Mouse (Mus musculus) neural tube, embryonic 11.5 days (tissue): ENCODE results near the gene Pcbp2. TPM values are rescaled to one million over a fixed set of nuclear protein-coding genes. Genes with fewer than 3 reads are reported as not detected.

Experiments
- ATAC-seq: fragments of 200-750 bp; cut with Nextera tagmentation; 2 replicates; pipeline ENCODE4 v1.8.0; 2017; ENCODE audit warnings: moderate number of reproducible peaks, mild to moderate bottlenecking, moderate TSS enrichment, moderate library complexity; ENCODE audit not compliant: insufficient read depth, low FRiP score, low TSS enrichment
- DNase-seq: peaks from one replicate; pipeline ENCODE4 v3.0.0-alpha.2; 2015; ENCODE audit warnings: low spot score
- H3K27ac ChIP-seq: fragments of 300-500 bp; sonication (generic); 2 replicates; pipeline ENCODE4 v1.5.1; 2014; ENCODE audit warnings: low read depth, mild to moderate bottlenecking, low read length
- H3K27me3 ChIP-seq: fragments of 300-500 bp; sonication (generic); 2 replicates; pipeline ENCODE4 v1.6.1; 2014; ENCODE audit warnings: mild to moderate bottlenecking, low read length, mixed read lengths; ENCODE audit not compliant: control insufficient read depth, insufficient read depth
- H3K36me3 ChIP-seq: fragments of 300-500 bp; sonication (generic); 2 replicates; pipeline ENCODE4 v1.6.1; 2014; ENCODE audit warnings: mild to moderate bottlenecking, low read length, moderate library complexity, mixed read lengths; ENCODE audit not compliant: control insufficient read depth, insufficient read depth
- H3K4me1 ChIP-seq: fragments of 300-500 bp; sonication (generic); 2 replicates; pipeline ENCODE4 v1.6.1; 2014; ENCODE audit warnings: low read length, mixed read lengths; ENCODE audit not compliant: control insufficient read depth, insufficient read depth
- H3K4me2 ChIP-seq: fragments of 300-500 bp; sonication (generic); 2 replicates; pipeline ENCODE4 v1.6.1; 2014; ENCODE audit warnings: low read depth, mild to moderate bottlenecking, moderate library complexity
- H3K4me3 ChIP-seq: fragments of 300-500 bp; sonication (generic); 2 replicates; pipeline ENCODE4 v1.5.1; 2014; ENCODE audit warnings: low read depth, low read length
- H3K9ac ChIP-seq: fragments of 300-500 bp; sonication (generic); 2 replicates; pipeline ENCODE4 v1.6.1; 2014; ENCODE audit warnings: mild to moderate bottlenecking, low read length
- H3K9me3 ChIP-seq: fragments of 300-500 bp; sonication (generic); 2 replicates; pipeline ENCODE4 v1.6.1; 2016; ENCODE audit warnings: low read length; ENCODE audit not compliant: control insufficient read depth
- WGBS: fragments of 180-500 bp; shearing (Covaris S2); extraction: QIAGEN DNeasy Blood & Tissue Kit; methylation state at CpG from one replicate; pipeline ENCODE4 v1.1.7; 2014; 5-methylcytosine and 5-hydroxymethylcytosine counted together
- polyA plus RNA-seq: library from polyadenylated mRNA; unstranded; fragments of >200 nt; fragmentation: Nextera tagmentation; extraction: Ambion mirVana; gene quantifications from 2 replicates; pipeline ENCODE4 v1.2.1, GENCODE M21; 2014

Gene Pcbp2
- polyA plus RNA-seq, 1 experiment from 2014 or later = 220 TPM

GRCm38 (mm10) chr15:102459381-102459780 lies 11.0 kb upstream of the Pcbp2 start:
- 42% methylated on average over 6 of the region's 6 CpGs for WGBS
- Histone ChIP-seq H3K36me3 (no peaks in the 10 kb centered on the region), H3K9ac (peak overlapping the region; percentile 1; the same call in 1 of the 2 replicates), H3K27me3 (no peaks in the 10 kb centered on the region), H3K27ac (no peak overlapping the region), H3K9me3 (no peaks in the 10 kb centered on the region), H3K4me3 (peak overlapping the region; percentile 30), H3K4me1 (no peaks in the 10 kb centered on the region), H3K4me2 (peak overlapping the region; percentile 41)
- ATAC-seq (no peak), DNase-seq (no peak)

- Histone ChIP-seq H3K36me3 (no peaks in the 10 kb centered on the region), H3K4me1 (no peaks in the 10 kb centered on the region), H3K27ac (no peak overlapping the region), H3K9me3 (no peaks in the 10 kb centered on the region), H3K27me3 (no peaks in the 10 kb centered on the region), H3K4me2 (no peak overlapping the region), H3K4me3 (no peak overlapping the region), H3K9ac (no peak overlapping the region)
- ATAC-seq (no peak), DNase-seq (no peak)
- WGBS = 69% methylated on average over 5 of the region's 5 CpGs
These were observed 10.5 kb upstream of the Pcbp2 start for GRCm38 (mm10) chr15:102459847-102460246.

GRCm38 (mm10) chr15:102460409-102460808 lies 9.9 kb upstream of the Pcbp2 start:
- Histone ChIP-seq H3K4me3 (no peak overlapping the region), H3K4me1 (no peaks in the 10 kb centered on the region), H3K27me3 (no peaks in the 10 kb centered on the region), H3K9ac (no peak overlapping the region), H3K4me2 (no peak overlapping the region), H3K27ac (no peak overlapping the region), H3K36me3 (no peaks in the 10 kb centered on the region), H3K9me3 (no peaks in the 10 kb centered on the region)
- no peak for ATAC-seq
- 80% methylated on average over 12 of the region's 12 CpGs for WGBS
- DNase-seq = no peak

- no peak overlapping the region for H3K27ac ChIP-seq
- WGBS = 75% methylated on average over 4 of the region's 4 CpGs
These were observed 9.4 kb upstream of the Pcbp2 start for GRCm38 (mm10) chr15:102460971-102461370.

GRCm38 (mm10) chr15:102461430-102462075 lies 8.8 kb upstream of the Pcbp2 start:
- ATAC-seq (no peak), DNase-seq (no peak)
- no peaks in the 10 kb centered on the region for H3K4me1 ChIP-seq
- H3K4me3 ChIP-seq = no peak overlapping the region
- no peak overlapping the region for H3K9ac ChIP-seq
- H3K36me3 ChIP-seq = no peaks in the 10 kb centered on the region
- no peak overlapping the region for H3K4me2 ChIP-seq
- WGBS = 84% methylated on average over 9 of the region's 9 CpGs
- H3K27ac ChIP-seq = no peak overlapping the region
- H3K27me3 ChIP-seq = no peaks in the 10 kb centered on the region
- H3K9me3 ChIP-seq = no peaks in the 10 kb centered on the region

More at GRCm38 (mm10) chr15:102460971-102461370, 9.4 kb upstream of the Pcbp2 start:
- ATAC-seq = no peak
- no peaks in the 10 kb centered on the region for H3K36me3 ChIP-seq
- no peak for DNase-seq
- no peaks in the 10 kb centered on the region for H3K4me1 ChIP-seq
- no peak overlapping the region for H3K4me3 ChIP-seq
- H3K4me2 ChIP-seq = no peak overlapping the region
- H3K27me3 ChIP-seq = no peaks in the 10 kb centered on the region
- no peak overlapping the region for H3K9ac ChIP-seq
- H3K9me3 ChIP-seq = no peaks in the 10 kb centered on the region

- DNase-seq = no peak
- Histone ChIP-seq H3K36me3 (no peaks in the 10 kb centered on the region), H3K4me2 (no peak overlapping the region), H3K4me3 (no peak overlapping the region), H3K27ac (no peak overlapping the region), H3K4me1 (no peaks in the 10 kb centered on the region), H3K9me3 (no peaks in the 10 kb centered on the region), H3K9ac (no peak overlapping the region), H3K27me3 (no peaks in the 10 kb centered on the region)
- ATAC-seq = no peak
These were observed 6.7 kb upstream of the Pcbp2 start for GRCm38 (mm10) chr15:102463666-102464065.

GRCm38 (mm10) chr15:102468675-102469370 lies 1.5 kb upstream of the Pcbp2 start:
- Histone ChIP-seq H3K9me3 (no peaks in the 10 kb centered on the region), H3K36me3 (no peaks in the 10 kb centered on the region), H3K9ac (no peak overlapping the region), H3K4me2 (no peak overlapping the region), H3K4me1 (peaks cover 13% of the 10 kb centered on the region), H3K27ac (no peak overlapping the region), H3K27me3 (no peaks in the 10 kb centered on the region), H3K4me3 (no peak overlapping the region)
- no peak for DNase-seq
- no peak for ATAC-seq
- WGBS = 95% methylated on average over 9 of the region's 9 CpGs

GRCm38 (mm10) chr15:102470605-102471294 lies 411 bp downstream of the Pcbp2 start:
- H3K27me3 ChIP-seq = no peaks in the 10 kb centered on the region
- WGBS = under 1% methylated on average over 40 of the region's 67 CpGs
- peaks cover 13% of the 10 kb centered on the region for H3K4me1 ChIP-seq
- H3K27ac ChIP-seq = peak overlapping the region; percentile 97
- ATAC-seq = peak; percentile 71
- H3K4me2 ChIP-seq = peak overlapping the region; percentile 58
- peak overlapping the region; percentile 98 for H3K9ac ChIP-seq
- H3K9me3 ChIP-seq = no peaks in the 10 kb centered on the region
- H3K4me3 ChIP-seq = peak overlapping the region; percentile 80
- peaks cover 4% of the 10 kb centered on the region; the same call in 1 of the 2 replicates for H3K36me3 ChIP-seq
- peak; percentile 89 for DNase-seq
